Mouse (Mus musculus): ENCODE measurements around the gene Rell1. TPM values are rescaled to one million over a fixed set of nuclear protein-coding genes. Genes with fewer than 3 reads are reported as not detected.

Gene Rell1
- polyA plus RNA-seq (2015; fragmentation: Nextera tagmentation; extraction: Ambion mirVana), result 14.1 and 14.4 TPM in 2 replicates

DNA sequence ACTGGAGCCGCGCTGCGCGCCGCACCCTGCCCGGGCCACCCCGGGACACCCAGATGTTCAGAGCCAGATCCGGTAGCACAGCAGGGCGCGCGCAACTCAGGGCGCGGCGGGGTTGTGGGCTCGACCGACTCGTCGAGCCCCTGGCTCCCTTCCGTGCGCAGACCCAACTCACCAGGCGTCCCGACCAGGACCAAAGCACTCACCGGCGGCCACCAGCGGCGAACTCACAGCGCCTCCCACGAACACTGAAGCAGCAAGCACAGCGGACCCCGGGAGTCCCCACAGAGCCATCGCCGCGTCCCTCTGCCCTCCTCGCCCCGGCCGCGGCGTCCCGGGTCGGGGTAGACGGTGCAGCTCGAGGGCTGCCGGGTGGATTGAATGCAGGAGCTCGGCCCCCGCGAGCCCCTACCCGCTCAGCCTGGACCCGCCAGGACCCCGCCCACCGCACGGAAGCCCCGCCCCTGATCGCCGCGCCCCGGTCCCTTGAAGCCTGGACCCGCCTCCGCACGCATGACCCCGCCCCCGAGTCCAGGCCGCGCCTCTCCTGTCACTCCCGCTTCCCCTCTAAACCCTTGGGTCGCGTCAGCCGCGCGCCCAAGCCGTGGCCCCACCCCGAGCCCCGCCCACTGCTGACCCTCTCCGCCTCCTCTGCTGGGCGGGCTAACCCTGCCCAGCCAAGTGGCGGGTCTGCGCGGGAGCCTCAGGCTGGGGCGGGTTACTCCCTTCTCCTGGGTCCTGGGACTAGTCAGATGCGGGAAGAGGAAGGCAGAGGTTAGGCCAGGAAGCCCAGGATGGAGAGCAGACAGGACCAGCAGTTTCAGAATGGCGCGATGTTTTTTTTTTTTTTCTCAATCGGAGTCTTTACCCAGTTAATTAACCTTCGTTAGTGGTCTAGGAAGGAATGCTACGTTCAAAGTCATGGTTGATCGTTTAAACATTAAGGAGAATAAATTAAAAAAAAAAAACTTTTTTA is at the start of gene Rell1:
TSS of gene Rell1 (minus strand) at position 455 of the 973 bp plus-strand sequence.
- Histone ChIP-seq H3K9ac (peak within 1 kb of the TSS; percentile 82), H3K27ac (peak within 1 kb of the TSS; percentile 61), H3K4me3 (peak within 1 kb of the TSS; percentile 74), H3K36me3 (ENCODE audit: poor library complexity, severe bottlenecking) (no peaks in the 10 kb centered on the region), H3K4me1 (peaks cover 30% of the 10 kb centered on the region), H3K4me2 (peak within 1 kb of the TSS; percentile 81), H3K9me3 (replicated peaks) (no peaks in the 10 kb centered on the region), H3K27me3 (no peaks in the 10 kb centered on the region)
- under 1% methylated on average over 63 of the region's 85 CpGs for WGBS
- peak; percentile 95 for ATAC-seq

- 89% methylated on average over 12 of the region's 13 CpGs for WGBS
- ATAC-seq, result no peak
- Histone ChIP-seq H3K9me3 (replicated peaks) (no peaks in the 10 kb centered on the region; the same call in 1 of the 2 replicates), H3K27me3 (no peaks in the 10 kb centered on the region), H3K27ac (no peak overlapping the region), H3K9ac (no peak overlapping the region), H3K4me2 (no peak overlapping the region), H3K4me1 (no peaks in the 10 kb centered on the region), H3K4me3 (no peak overlapping the region), H3K36me3 (ENCODE audit: poor library complexity, severe bottlenecking) (no peaks in the 10 kb centered on the region)
Measured at GRCm38 (mm10) chr5:64012596-64013366, 44.1 kb upstream of the Rell1 start.

GRCm38 (mm10) chr5:64006548-64006947 is 37.9 kb upstream of the Rell1 start:
- H3K9ac ChIP-seq, result no peak overlapping the region
- no peak overlapping the region for H3K4me2 ChIP-seq
- no peaks in the 10 kb centered on the region for H3K9me3 ChIP-seq (replicated peaks)
- H3K4me3 ChIP-seq, result no peak overlapping the region
- no peak overlapping the region for H3K27ac ChIP-seq
- H3K4me1 ChIP-seq, result no peaks in the 10 kb centered on the region
- no peaks in the 10 kb centered on the region for H3K36me3 ChIP-seq (ENCODE audit: poor library complexity, severe bottlenecking)
- ATAC-seq, result no peak
- 89% methylated on average over 4 of the region's 4 CpGs for WGBS
- H3K27me3 ChIP-seq, result no peaks in the 10 kb centered on the region

DNA sequence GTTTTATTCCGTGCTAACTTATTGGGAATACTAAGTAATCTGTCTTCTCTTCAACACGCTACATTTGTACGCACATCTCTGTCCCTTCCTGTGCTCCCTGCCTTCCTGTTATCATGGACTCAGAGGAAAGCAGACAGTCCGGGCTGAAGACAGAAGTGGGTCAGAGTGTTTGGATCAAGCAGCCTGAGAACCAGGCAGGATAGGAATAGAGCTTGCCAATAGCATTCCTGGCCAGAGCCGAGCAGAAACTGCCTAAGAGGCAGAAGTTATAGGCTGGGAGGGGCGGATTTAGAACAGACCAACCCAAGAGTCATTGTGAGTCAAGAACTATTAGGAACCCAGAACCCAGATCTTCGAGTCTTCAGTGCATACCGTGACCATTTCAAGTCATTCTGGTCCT is 34.6 kb upstream of the Rell1 start:
- H3K4me2 ChIP-seq, result no peak overlapping the region
- no peak overlapping the region for H3K27ac ChIP-seq
- H3K4me1 ChIP-seq, result no peaks in the 10 kb centered on the region
- no peaks in the 10 kb centered on the region for H3K9me3 ChIP-seq (replicated peaks)
- H3K4me3 ChIP-seq, result no peak overlapping the region
- ATAC-seq, result no peak
- no peaks in the 10 kb centered on the region for H3K36me3 ChIP-seq (ENCODE audit: poor library complexity, severe bottlenecking)
- 89% methylated on average over 8 of the region's 8 CpGs for WGBS
- no peaks in the 10 kb centered on the region for H3K27me3 ChIP-seq
- H3K9ac ChIP-seq, result no peak overlapping the region

DNA sequence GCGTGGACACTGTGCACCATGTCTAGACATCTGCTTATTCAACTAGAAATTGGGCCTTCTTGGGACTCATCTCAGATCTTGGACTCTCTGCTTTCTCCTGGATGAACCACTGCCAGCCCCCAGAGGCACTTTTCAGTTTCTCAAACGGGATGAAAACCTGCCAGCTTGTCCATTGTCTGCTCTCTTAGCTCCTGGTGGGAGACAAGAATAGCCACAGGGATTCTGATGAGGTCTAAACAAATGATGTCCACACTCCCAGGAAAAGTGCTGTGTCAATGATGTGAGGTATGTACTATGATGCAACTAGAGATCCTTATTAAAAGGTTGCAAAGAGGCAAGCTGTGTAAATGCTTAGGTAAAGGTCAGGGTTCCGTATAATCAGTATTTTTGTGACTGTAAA is 25.2 kb upstream of the Rell1 start:
- no peak overlapping the region for H3K27ac ChIP-seq
- no peak for ATAC-seq
- H3K27me3 ChIP-seq, result no peaks in the 10 kb centered on the region
- WGBS, result 10% methylated on average over 3 of the region's 3 CpGs
- H3K36me3 ChIP-seq (ENCODE audit: poor library complexity, severe bottlenecking), result no peaks in the 10 kb centered on the region
- no peak overlapping the region for H3K4me3 ChIP-seq
- H3K9me3 ChIP-seq (replicated peaks), result no peaks in the 10 kb centered on the region
- peaks cover 8% of the 10 kb centered on the region for H3K4me1 ChIP-seq
- no peak overlapping the region for H3K4me2 ChIP-seq
- H3K9ac ChIP-seq, result no peak overlapping the region

DNA sequence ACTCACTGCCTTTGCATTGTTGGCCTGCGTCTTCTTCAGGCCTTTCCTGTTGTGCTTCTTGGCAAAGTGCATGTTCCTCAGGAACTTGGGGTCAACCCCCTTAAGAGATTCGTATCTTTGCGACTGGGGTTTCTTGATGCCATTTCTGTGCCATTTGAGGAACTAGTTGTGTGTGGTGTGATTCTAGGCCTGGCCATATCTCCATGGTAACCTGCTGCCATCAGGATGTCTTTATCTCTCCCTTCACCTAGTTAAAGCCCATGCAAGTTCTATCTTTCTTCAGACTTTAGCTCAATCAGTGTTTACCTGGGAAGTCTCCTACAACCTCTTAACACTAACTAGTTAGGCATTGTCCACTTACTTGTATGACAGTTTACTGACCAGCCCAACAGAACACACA is 22.0 kb upstream of the Rell1 start:
- Histone ChIP-seq H3K4me2 (no peak overlapping the region), H3K27ac (no peak overlapping the region), H3K4me1 (peaks cover 8% of the 10 kb centered on the region), H3K4me3 (no peak overlapping the region), H3K36me3 (ENCODE audit: poor library complexity, severe bottlenecking) (no peaks in the 10 kb centered on the region), H3K9me3 (replicated peaks) (no peaks in the 10 kb centered on the region), H3K9ac (no peak overlapping the region), H3K27me3 (no peaks in the 10 kb centered on the region)
- no peak for ATAC-seq
- 96% methylated on average over 3 of the region's 3 CpGs for WGBS

DNA sequence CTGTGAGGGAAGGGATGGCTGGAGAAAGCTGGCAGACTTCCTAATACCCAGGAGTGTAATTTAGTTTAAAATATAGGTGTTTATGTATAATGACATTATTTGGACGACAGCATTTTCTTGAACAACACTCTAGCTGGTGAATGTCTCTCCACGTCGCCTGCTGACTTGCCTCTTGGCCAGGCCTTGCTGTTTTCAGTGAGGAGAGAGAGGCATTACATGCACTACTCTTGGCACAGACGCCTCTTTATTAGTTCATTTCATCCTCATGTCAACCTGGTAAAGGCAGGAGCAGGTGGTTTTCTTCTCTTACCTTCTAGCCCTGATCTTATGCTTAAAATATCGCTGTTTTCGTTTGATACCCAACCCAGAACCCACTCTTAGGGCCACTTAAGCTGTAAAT is 17.6 kb upstream of the Rell1 start:
- Histone ChIP-seq H3K4me1 (no peaks in the 10 kb centered on the region), H3K4me3 (no peak overlapping the region), H3K9me3 (replicated peaks) (no peaks in the 10 kb centered on the region), H3K27me3 (no peaks in the 10 kb centered on the region), H3K27ac (no peak overlapping the region), H3K4me2 (no peak overlapping the region), H3K36me3 (ENCODE audit: poor library complexity, severe bottlenecking) (no peaks in the 10 kb centered on the region), H3K9ac (no peak overlapping the region)
- ATAC-seq, result no peak
- 79% methylated on average over 6 of the region's 6 CpGs for WGBS

DNA sequence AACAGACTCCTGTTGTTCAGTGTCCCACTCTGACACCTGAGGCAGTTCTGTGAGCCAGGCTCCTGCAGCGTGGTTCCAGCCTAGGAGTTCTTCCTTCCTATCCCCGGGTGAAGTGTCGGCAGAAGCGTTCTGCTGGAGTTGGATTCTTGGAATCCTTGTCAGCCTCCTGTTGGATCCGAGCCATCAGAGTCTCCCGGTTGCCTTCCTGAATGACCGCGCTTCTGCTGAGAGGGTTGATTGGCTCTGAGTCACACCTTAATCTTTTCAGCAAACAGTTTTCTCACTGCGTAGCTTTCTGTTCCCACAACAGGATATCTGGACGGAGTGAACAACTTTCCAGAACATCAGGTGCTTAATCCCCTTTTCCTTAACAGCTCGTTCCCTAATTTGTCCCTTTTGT is 13.6 kb upstream of the Rell1 start:
- no peaks in the 10 kb centered on the region for H3K9me3 ChIP-seq (replicated peaks)
- no peaks in the 10 kb centered on the region for H3K36me3 ChIP-seq (ENCODE audit: poor library complexity, severe bottlenecking)
- H3K4me2 ChIP-seq, result no peak overlapping the region
- H3K4me3 ChIP-seq, result no peak overlapping the region
- 67% methylated on average over 11 of the region's 11 CpGs for WGBS
- no peaks in the 10 kb centered on the region for H3K27me3 ChIP-seq
- H3K9ac ChIP-seq, result no peak overlapping the region
- ATAC-seq, result no peak
- no peak overlapping the region for H3K27ac ChIP-seq
- H3K4me1 ChIP-seq, result no peaks in the 10 kb centered on the region

- H3K4me1 ChIP-seq, result peaks cover 30% of the 10 kb centered on the region
- 0 out of 2 replicates have a peak overlapping the region, but pooled peaks have one; percentile 8 for H3K27ac ChIP-seq
- ATAC-seq, result no peak
Measured at GRCm38 (mm10) chr5:63970991-63971390, 2.3 kb upstream of the Rell1 start.

DNA sequence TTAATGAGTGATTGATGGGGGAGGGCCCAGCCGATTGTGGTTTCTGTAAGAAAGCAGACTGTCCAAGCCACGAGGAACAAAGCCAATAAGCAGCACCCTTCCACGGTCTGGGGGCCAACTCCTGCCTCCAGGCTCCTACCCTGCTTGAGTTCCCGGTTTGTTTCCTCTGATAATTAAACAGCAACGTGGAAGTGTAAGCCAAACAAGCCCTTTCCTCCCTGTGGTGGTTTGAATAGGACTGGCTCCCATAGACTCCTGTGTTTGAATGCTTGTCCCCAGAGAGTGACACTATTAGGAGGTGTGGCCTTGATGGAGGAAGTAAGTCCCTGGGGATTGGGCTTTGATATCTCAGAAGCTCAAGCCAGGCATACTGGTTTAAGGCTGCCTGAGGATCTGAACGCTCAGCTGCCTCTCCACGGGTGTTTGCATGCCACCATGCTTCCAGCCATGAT is 1.6 kb upstream of the Rell1 start:
- H3K9me3 ChIP-seq (replicated peaks), result no peaks in the 10 kb centered on the region
- peak overlapping the region; percentile 8; the same call in 1 of the 2 replicates for H3K27ac ChIP-seq
- WGBS, result 6% methylated on average over 7 of the region's 7 CpGs
- H3K4me2 ChIP-seq, result no peak overlapping the region
- H3K9ac ChIP-seq, result no peak overlapping the region
- H3K4me3 ChIP-seq, result no peak overlapping the region
- no peaks in the 10 kb centered on the region for H3K36me3 ChIP-seq (ENCODE audit: poor library complexity, severe bottlenecking)
- no peak; the same call in 1 of the 2 replicates for ATAC-seq
- H3K27me3 ChIP-seq, result no peaks in the 10 kb centered on the region
- peaks cover 30% of the 10 kb centered on the region for H3K4me1 ChIP-seq

More at GRCm38 (mm10) chr5:63970991-63971390, 2.3 kb upstream of the Rell1 start:
- WGBS, result 37% methylated on average over 2 of the region's 2 CpGs
- no peak overlapping the region for H3K4me2 ChIP-seq
- no peaks in the 10 kb centered on the region for H3K27me3 ChIP-seq
- H3K36me3 ChIP-seq (ENCODE audit: poor library complexity, severe bottlenecking), result no peaks in the 10 kb centered on the region
- H3K4me3 ChIP-seq, result no peak overlapping the region
- H3K9me3 ChIP-seq (replicated peaks), result no peaks in the 10 kb centered on the region
- no peak overlapping the region for H3K9ac ChIP-seq

DNA sequence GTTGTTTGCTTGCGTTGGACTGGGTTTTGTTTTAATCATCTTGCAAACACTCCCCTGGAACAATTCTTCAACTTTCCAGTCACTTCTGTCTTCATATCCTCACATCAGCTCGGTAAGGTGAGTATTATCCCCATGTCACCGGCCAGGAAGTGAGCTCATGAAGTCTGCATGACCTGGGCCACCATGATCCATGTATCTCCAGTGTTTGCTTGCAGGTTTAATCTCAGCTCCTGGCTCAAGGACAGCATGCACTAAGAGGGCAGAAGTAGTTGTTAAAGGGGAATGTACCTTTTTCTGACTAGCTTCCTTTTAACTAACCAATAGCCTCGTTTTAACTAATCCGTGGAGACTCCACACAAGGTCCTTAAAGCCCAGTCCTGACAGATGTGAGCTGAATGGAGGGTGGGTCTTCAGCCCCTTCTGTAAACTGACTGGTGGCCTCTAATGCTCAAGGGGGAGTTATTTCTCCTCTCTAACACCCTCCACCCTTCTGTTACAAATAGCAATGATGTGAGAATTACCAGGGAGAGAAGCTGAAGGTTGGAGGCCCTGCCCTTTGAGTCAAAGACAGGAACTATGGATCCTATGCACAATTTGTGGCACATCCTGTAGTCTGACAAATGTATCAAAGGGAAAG is 897 bp upstream of the Rell1 start:
- Histone ChIP-seq H3K27me3 (no peaks in the 10 kb centered on the region), H3K9me3 (replicated peaks) (no peaks in the 10 kb centered on the region), H3K9ac (no peak overlapping the region), H3K4me3 (no peak overlapping the region), H3K4me1 (peaks cover 30% of the 10 kb centered on the region), H3K4me2 (peak overlapping the region; percentile 81), H3K27ac (no peak overlapping the region), H3K36me3 (ENCODE audit: poor library complexity, severe bottlenecking) (no peaks in the 10 kb centered on the region)
- ATAC-seq, result no peak
- 23% methylated on average over 5 of the region's 5 CpGs for WGBS

Data from forebrain, embryonic 13.5 days (tissue).